Mouse (Mus musculus): Measurements from ENCODE around the gene Mmgt1.

- TF ChIP-seq CTCF (IDR thresholded peaks at IDR 0.05; ENCODE audit: extremely low read depth, insufficient read length, insufficient replicate concordance, low read depth, low read length) (no peak), POLR2A (IDR thresholded peaks at IDR 0.05; ENCODE audit: low read depth, low read length) (no peak)
Observed at GRCm38 (mm10) chrX:56597219-56597886, 516 bp downstream of the Mmgt1 start.

Data from small intestine, adult 2 months (tissue).